Mouse (Mus musculus) left cerebral cortex, postnatal 14 days (tissue): Measurements from ENCODE around the gene Cpne6. TPM values are rescaled to one million over a fixed set of nuclear protein-coding genes. Genes with fewer than 3 reads are reported as not detected.

Experiments used
- total RNA-seq, 2 experiments: library from RNA; stranded (reverse); gene quantifications; 2 replicates each; pipeline ENCODE4 v1.2.3; 2021

Gene Cpne6
- total RNA-seq, 2 experiments from 2014 or later = 184 to 205 TPM

Other genes with a start within 250 kb of the Cpne6 start
- gene Dhrs4, start 31.7 kb upstream of the Cpne6 start, total RNA-seq = 10 to 100 TPM; 11.7 to 16.0 TPM
- 10 to 100 TPM; 53.5 to 70.2 TPM for gene Carmil3, start 19.8 kb upstream of the Cpne6 start, total RNA-seq
- gene Nrl, start 14.5 kb downstream of the Cpne6 start, total RNA-seq = under 1 TPM; 0.33 to 0.61 TPM
- gene Pck2, start 29.8 kb downstream of the Cpne6 start, total RNA-seq = 10 to 100 TPM; 18.6 to 19.5 TPM
- 10 to 100 TPM; 75.3 to 78.4 TPM for gene Dcaf11, start 49.6 kb downstream of the Cpne6 start, total RNA-seq
- not detected for gene A730061H03Rik, start 50.0 kb downstream of the Cpne6 start, total RNA-seq
- not detected for gene Fitm1, start 65.2 kb downstream of the Cpne6 start, total RNA-seq
- gene Psme1, start 67.7 kb downstream of the Cpne6 start, total RNA-seq = 10 to 100 TPM; 44.9 to 56.5 TPM
- gene Emc9, start 74.9 kb downstream of the Cpne6 start, total RNA-seq = 10 to 100 TPM; 38.7 to 45.5 TPM
- gene Psme2, start 80.7 kb downstream of the Cpne6 start, total RNA-seq = 10 to 100 TPM; 48.1 to 49.0 TPM
- 10 to 100 TPM; 26.0 to 29.5 TPM for gene Rnf31, start 81.3 kb downstream of the Cpne6 start, total RNA-seq
- 1 to 10 TPM; 8.0 to 8.4 TPM for gene Irf9, start 93.1 kb downstream of the Cpne6 start, total RNA-seq
- 1 to 10 TPM; 2.1 to 3.4 TPM for gene Rec8, start 107.6 kb downstream of the Cpne6 start, total RNA-seq
- gene Ipo4, start 125.5 kb downstream of the Cpne6 start, total RNA-seq = 100 to 1,000 TPM; 123 to 171 TPM
- gene Gm49378, start 127.5 kb downstream of the Cpne6 start, total RNA-seq = 1 to 10 TPM; 4.8 to 8.1 TPM
- 10 to 100 TPM; 42.1 to 42.2 TPM for gene Tm9sf1, start 133.4 kb downstream of the Cpne6 start, total RNA-seq
- under 1 TPM; 0.74 to 0.92 TPM for gene Tssk4, start 139.7 kb downstream of the Cpne6 start, total RNA-seq
- gene Mdp1, start 150.1 kb downstream of the Cpne6 start, total RNA-seq = 10 to 100 TPM; 37.8 to 42.6 TPM
- gene Gmpr2, start 161.5 kb downstream of the Cpne6 start, total RNA-seq = 10 to 100 TPM; 22.7 to 24.6 TPM
- gene Nedd8, start 161.7 kb downstream of the Cpne6 start, total RNA-seq = 100 to 1,000 TPM; 305 to 339 TPM
- 10 to 100 TPM; 14.8 to 16.0 TPM for gene Tinf2, start 171.4 kb downstream of the Cpne6 start, total RNA-seq
- under 1 TPM in 1 of 2 experiments, not detected in 1; 0.25 TPM for gene Tgm1, start 203.5 kb downstream of the Cpne6 start, total RNA-seq
- 10 to 100 TPM; 44.2 to 45.4 TPM for gene Rabggta, start 211.8 kb downstream of the Cpne6 start, total RNA-seq
- 100 to 1,000 TPM in 1 of 2 experiments, 10 to 100 TPM in 1; 99.8 to 104 TPM for gene Dhrs1, start 235.2 kb downstream of the Cpne6 start, total RNA-seq
- 10 to 100 TPM; 13.4 to 13.9 TPM for gene Nop9, start 235.2 kb downstream of the Cpne6 start, total RNA-seq
- gene Cideb, start 248.0 kb downstream of the Cpne6 start, total RNA-seq = under 1 TPM; 0.68 to 0.93 TPM